Mouse (Mus musculus): Measurements from ENCODE around the gene Hmga1. TPM values are rescaled to one million over a fixed set of nuclear protein-coding genes. Genes with fewer than 3 reads are reported as not detected.

Hmga1 gene
- total and polyA plus RNA-seq, 3 experiments, result 43.8 to 88.7 (median 83.7) TPM

DNA sequence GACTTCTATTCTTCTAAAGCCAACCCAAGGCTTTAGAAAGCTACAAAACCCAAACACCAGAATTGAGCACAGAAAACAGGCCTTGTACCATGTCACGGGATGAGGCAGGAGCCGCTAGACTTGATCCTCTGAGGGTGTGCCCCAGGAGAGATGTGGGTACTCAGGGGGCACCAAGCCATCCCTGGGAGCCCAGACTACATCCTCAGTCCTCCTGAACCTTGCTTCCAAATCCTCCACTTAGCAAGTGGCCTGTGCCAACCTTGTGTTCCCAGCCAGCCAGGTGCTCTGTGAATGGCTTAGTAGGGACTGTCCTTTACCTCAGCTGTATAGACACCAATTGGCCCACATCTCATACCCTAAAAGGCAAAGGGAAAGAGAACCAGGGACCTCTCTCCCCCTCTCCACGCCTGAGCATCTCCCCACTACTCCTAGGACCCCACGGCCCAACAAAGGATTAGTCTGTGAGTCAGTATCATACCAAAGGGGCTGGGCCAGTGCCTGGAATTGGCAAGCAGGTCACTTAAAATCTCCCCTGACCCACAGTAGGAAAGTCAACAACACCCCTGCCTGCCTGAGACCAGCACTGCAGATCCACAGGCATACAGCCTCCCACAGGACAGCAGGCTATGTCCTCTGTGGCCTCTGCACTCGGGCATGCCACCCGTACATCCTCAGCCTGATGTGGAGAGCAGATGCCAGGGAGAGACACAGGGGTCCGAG lies 49.3 kb upstream of the Hmga1 start:
- H3K9ac ChIP-seq (ENCODE audit: insufficient read depth, low read depth), result no peak overlapping the region
- H3K27ac ChIP-seq (ENCODE audit: insufficient read depth, low read depth), result no peak overlapping the region
- in situ Hi-C loops (cut with MboI; ENCODE audit: low pct_ligation_motif_present, low pct_unique_long_range_greater_than_20kb, low sequenced_read_pairs) (loop anchor here (25.0 kb wide), 1 partner anchor 470 kb away; the partner anchor contains the start of gene Bak1), dilution Hi-C loops (cut with MboI; ENCODE audit: extremely low pct_ligation_motif_present, extremely low pct_unique_long_range_greater_than_20kb, low sequenced_read_pairs) (no loop called here)
- H3K27me3 ChIP-seq (replicated peaks), result peaks cover 70% of the 10 kb centered on the region
- H3K79me2 ChIP-seq (replicated peaks; ENCODE audit: control insufficient read depth, extremely low read depth, insufficient read depth, poor library complexity, severe bottlenecking), result no peaks in the 10 kb centered on the region
- no peak for DNase-seq (ENCODE audit: extremely low read depth)
- no peak overlapping the region for H3K4me3 ChIP-seq (replicated peaks in 1 of 3; ENCODE audit: low read depth in 2 of 3, low read length in 2 of 3, poor library complexity in 1 of 3)
- no peak overlapping the region for H3K4me2 ChIP-seq (ENCODE audit: insufficient read depth, low read depth, poor library complexity, severe bottlenecking)
- peaks cover 8% of the 10 kb centered on the region for H3K9me3 ChIP-seq (replicated peaks; ENCODE audit: low read length)
- no peak for TF ChIP-seq HCFC1 (IDR thresholded peaks at IDR 0.05; ENCODE audit: low read depth, low read length)
- TF ChIP-seq GABPA (IDR thresholded peaks at IDR 0.05; ENCODE audit: insufficient replicate concordance, low read depth, low read length), result no peak
- no peak for TF ChIP-seq MXI1 (IDR thresholded peaks at IDR 0.05; ENCODE audit: low read depth, low read length)
- no peak for TF ChIP-seq JUND (conservative IDR thresholded peaks at IDR 0.05; ENCODE audit: low read depth, low read length)
- peaks cover 0 to 14% of the 10 kb centered on the region in 2 experiments; a peak in 2 of 4 replicates for H3K4me1 ChIP-seq (ENCODE audit: control insufficient read depth in 1 of 2, insufficient read depth in 2 of 2)
- H3K36me3 ChIP-seq (replicated peaks in 1 of 2; ENCODE audit: control insufficient read depth in 1 of 2, insufficient read depth in 1 of 2, low read length in 1 of 2), result no peaks in the 10 kb centered on the region

DNA sequence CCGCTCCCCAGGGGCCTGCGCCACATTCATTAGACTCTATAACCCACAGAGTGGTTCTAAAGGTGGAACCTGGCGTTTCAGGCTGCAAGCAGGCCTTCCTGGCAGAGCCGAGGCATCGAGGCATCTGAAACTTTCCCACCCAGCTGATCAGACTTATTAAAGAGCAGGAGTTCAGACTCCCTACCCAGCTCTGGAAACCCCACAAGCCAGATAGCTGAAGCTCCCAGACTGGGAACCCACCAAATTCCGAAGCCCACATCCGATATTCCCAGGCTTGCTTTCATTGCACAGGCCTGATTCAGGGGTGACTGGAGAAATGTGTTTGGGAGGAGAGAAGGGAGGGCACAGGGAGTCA lies 48.7 kb upstream of the Hmga1 start:
- Histone ChIP-seq H3K4me3 (replicated peaks in 1 of 3; ENCODE audit: low read depth in 2 of 3, low read length in 2 of 3, poor library complexity in 1 of 3) (no peak overlapping the region), H3K27ac (ENCODE audit: insufficient read depth, low read depth) (no peak overlapping the region), H3K79me2 (replicated peaks; ENCODE audit: control insufficient read depth, extremely low read depth, insufficient read depth, poor library complexity, severe bottlenecking) (no peaks in the 10 kb centered on the region), H3K27me3 (replicated peaks) (peaks cover 70% of the 10 kb centered on the region), H3K36me3 (replicated peaks in 1 of 2; ENCODE audit: control insufficient read depth in 1 of 2, insufficient read depth in 1 of 2, low read length in 1 of 2) (no peaks in the 10 kb centered on the region), H3K4me1 (ENCODE audit: control insufficient read depth in 1 of 2, insufficient read depth in 2 of 2) (peaks cover 0 to 8% of the 10 kb centered on the region in 2 experiments; a peak in 1 of 4 replicates), H3K9me3 (replicated peaks; ENCODE audit: low read length) (peaks cover 11% of the 10 kb centered on the region), H3K9ac (ENCODE audit: insufficient read depth, low read depth) (no peak overlapping the region), H3K4me2 (ENCODE audit: insufficient read depth, low read depth, poor library complexity, severe bottlenecking) (no peak overlapping the region)
- in situ Hi-C loops (cut with MboI; ENCODE audit: low pct_ligation_motif_present, low pct_unique_long_range_greater_than_20kb, low sequenced_read_pairs), result loop anchor here (25.0 kb wide), 1 partner anchor 470 kb away; the partner anchor contains the start of gene Bak1
- no peak for TF ChIP-seq MAZ (IDR thresholded peaks at IDR 0.05; ENCODE audit: low read depth, low read length)
- no peak for DNase-seq (ENCODE audit: extremely low read depth)
- dilution Hi-C loops (cut with MboI; ENCODE audit: extremely low pct_ligation_motif_present, extremely low pct_unique_long_range_greater_than_20kb, low sequenced_read_pairs), result no loop called here

DNA sequence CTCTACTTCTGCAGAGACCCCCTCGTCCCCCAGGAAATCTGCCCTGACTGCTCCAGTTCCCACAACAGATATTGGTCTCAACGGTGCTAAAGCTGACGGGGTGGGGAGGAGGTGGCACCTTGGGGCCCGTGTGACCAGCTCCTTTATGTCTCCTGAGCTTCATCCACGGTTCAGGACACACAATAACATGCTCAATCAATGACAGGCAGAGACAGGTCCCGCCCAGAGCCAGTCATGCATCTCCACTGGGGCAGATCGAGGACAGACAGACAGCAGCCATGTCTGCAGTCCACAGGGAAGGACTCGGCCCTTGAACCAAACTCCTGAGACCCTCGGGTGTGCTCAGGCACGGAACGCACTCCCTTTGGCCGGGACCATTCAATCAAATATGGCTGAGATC lies 48.3 kb upstream of the Hmga1 start:
- dilution Hi-C loops (cut with MboI; ENCODE audit: extremely low pct_ligation_motif_present, extremely low pct_unique_long_range_greater_than_20kb, low sequenced_read_pairs), result no loop called here
- H3K36me3 ChIP-seq (replicated peaks in 1 of 2; ENCODE audit: control insufficient read depth in 1 of 2, insufficient read depth in 1 of 2, low read length in 1 of 2), result no peaks in the 10 kb centered on the region
- H3K4me3 ChIP-seq (replicated peaks in 1 of 3; ENCODE audit: low read depth in 2 of 3, low read length in 2 of 3, poor library complexity in 1 of 3), result no peak overlapping the region
- H3K4me1 ChIP-seq (ENCODE audit: control insufficient read depth in 1 of 2, insufficient read depth in 2 of 2), result peaks cover 0 to 5% of the 10 kb centered on the region in 2 experiments; a peak in 1 of 4 replicates
- peaks cover 10% of the 10 kb centered on the region for H3K9me3 ChIP-seq (replicated peaks; ENCODE audit: low read length)
- H3K4me2 ChIP-seq (ENCODE audit: insufficient read depth, low read depth, poor library complexity, severe bottlenecking), result no peak overlapping the region
- no peak for TF ChIP-seq MAX (IDR thresholded peaks at IDR 0.05; ENCODE audit: low read length)
- no peak for TF ChIP-seq UBTF (IDR thresholded peaks at IDR 0.05; ENCODE audit: low read depth, low read length)
- no peak for TF ChIP-seq MAFK (IDR thresholded peaks at IDR 0.05; ENCODE audit: insufficient replicate concordance, low read length)
- no peak for TF ChIP-seq MXI1 (IDR thresholded peaks at IDR 0.05; ENCODE audit: low read depth, low read length)
- no peak for TF ChIP-seq SMC3 (IDR thresholded peaks at IDR 0.05; ENCODE audit: low read depth, low read length)
- TF ChIP-seq NELFE (IDR thresholded peaks at IDR 0.05; ENCODE audit: low read depth, low read length), result no peak
- no peak for TF ChIP-seq GABPA (IDR thresholded peaks at IDR 0.05; ENCODE audit: insufficient replicate concordance, low read depth, low read length)
- no peak for TF ChIP-seq CHD1 (IDR thresholded peaks at IDR 0.05; ENCODE audit: low read depth, low read length)
- no peak for TF ChIP-seq SIN3A (IDR thresholded peaks at IDR 0.05; ENCODE audit: low read length)
- no peak for TF ChIP-seq POLR2A (IDR thresholded peaks at IDR 0.05; ENCODE audit: low read depth, low read length)
- TF ChIP-seq JUN (IDR thresholded peaks at IDR 0.05; ENCODE audit: insufficient read depth, low read depth, low read length), result no peak
- H3K27me3 ChIP-seq (replicated peaks), result peaks cover 70% of the 10 kb centered on the region
- in situ Hi-C loops (cut with MboI; ENCODE audit: low pct_ligation_motif_present, low pct_unique_long_range_greater_than_20kb, low sequenced_read_pairs), result loop anchor here (25.0 kb wide), 1 partner anchor 471 kb away; the partner anchor contains the start of gene Bak1
- H3K9ac ChIP-seq (ENCODE audit: insufficient read depth, low read depth), result no peak overlapping the region
- H3K27ac ChIP-seq (ENCODE audit: insufficient read depth, low read depth), result no peak overlapping the region
- no peak for DNase-seq (ENCODE audit: extremely low read depth)
- no peaks in the 10 kb centered on the region for H3K79me2 ChIP-seq (replicated peaks; ENCODE audit: control insufficient read depth, extremely low read depth, insufficient read depth, poor library complexity, severe bottlenecking)
